Mouse (Mus musculus): Measurements from ENCODE around the gene Prkch.

DNA sequence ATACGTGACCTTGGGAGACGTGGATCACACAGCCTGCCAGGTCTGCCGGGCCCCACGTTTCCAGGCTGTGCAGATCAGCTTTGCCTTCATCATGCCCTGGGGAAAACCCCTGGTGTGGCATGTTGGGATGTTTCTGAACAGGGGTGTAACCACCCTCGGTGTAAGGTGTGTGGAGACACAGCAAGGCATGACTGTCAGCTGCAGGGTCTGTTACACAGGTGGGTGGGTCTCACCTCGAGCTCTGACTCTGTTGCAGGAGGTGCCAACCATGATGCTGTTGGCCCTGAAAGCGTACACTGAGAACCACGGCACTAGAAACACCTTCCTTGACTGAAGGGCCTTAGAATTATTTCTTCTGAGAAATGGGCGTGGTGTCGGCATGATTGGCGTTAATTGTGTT is 46.6 kb downstream of the Prkch start:
- TF ChIP-seq CTCF (IDR thresholded peaks at IDR 0.05; ENCODE audit: extremely low read depth, insufficient read depth, insufficient read length, insufficient replicate concordance) (no peak), POLR2A (IDR thresholded peaks at IDR 0.05; ENCODE audit: low read depth, low read length) (no peak)

Data from spleen, adult 2 months (tissue).